Mouse (Mus musculus) ovary, adult 2 months (tissue): ENCODE measurements around the gene Scgb2b18. TPM values are rescaled to one million over a fixed set of nuclear protein-coding genes. Genes with fewer than 3 reads are reported as not detected.

Experiments
- polyA plus RNA-seq: library from polyadenylated mRNA; depleted of rRNA; stranded (reverse); fragments of >200 nt; gene quantifications from 2 replicates; pipeline ENCODE4 v1.2.3, GENCODE M21; 2012; rRNA removed

Scgb2b18 gene
- not detected in 2 replicates for polyA plus RNA-seq

DNA sequence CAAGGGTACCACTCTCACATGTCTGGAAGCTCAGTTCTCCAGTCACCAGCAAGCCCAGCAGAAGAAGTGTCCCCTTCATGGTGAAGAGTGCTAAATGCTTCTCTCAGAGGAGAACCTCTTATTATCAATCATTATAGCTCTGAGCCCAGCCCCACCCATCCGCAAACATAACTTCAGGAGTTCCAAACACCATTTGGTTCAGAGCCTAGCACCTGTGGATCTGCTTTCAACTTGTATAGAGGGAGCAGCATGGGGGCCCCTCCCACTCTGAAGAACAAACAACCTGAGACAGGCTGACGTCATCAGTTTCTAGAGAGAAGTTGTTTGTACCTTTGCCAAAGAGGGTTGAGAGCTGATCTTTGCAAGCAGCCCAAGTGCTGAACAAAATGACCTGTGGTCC, at the start of gene Scgb2b18:
Gene Scgb2b18, minus strand, starts transcription at position 101 of the 400 bp plus-strand sequence.

DNA sequence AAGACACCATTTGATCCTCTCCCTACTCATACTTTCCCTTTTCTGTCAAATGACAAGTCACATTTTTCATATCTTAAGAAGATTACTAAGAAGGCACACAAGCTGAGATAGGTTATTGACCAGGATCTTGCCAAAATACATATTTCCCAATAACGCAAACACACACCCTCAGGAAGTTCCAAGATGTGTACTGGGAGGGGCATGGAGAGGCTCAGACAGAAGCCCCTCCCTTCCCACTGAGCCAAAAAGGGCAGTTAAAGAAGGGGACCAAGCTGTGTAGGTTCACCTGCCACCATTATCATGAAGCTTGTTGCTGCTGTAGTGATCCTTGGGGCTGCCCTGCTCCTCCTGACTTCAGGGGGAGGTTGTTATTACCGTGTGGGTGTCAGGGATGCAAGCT, 11.6 kb upstream of the Scgb2b18 start, which contains the start of gene Scgb1b18:
Gene Scgb1b18, plus strand, starts transcription at position 301 of the 400 bp plus-strand sequence.

Other genes starting within 250 kb of the Scgb2b18 start
- gene Scgb2b17, start 117.3 kb downstream of the Scgb2b18 start, polyA plus RNA-seq = not detected in 2 replicates
- gene Scgb1b17, start 110.4 kb downstream of the Scgb2b18 start, polyA plus RNA-seq = not detected in 2 replicates
- gene Scgb1b18, start 11.7 kb upstream of the Scgb2b18 start, polyA plus RNA-seq = not detected in 2 replicates
- not detected in 2 replicates for gene Scgb2b19, start 106.5 kb upstream of the Scgb2b18 start, polyA plus RNA-seq
- gene Scgb1b19, start 113.4 kb upstream of the Scgb2b18 start, polyA plus RNA-seq = not detected in 2 replicates
- not detected in 2 replicates for gene Scgb2b20, start 192.5 kb upstream of the Scgb2b18 start, polyA plus RNA-seq
- gene Scgb1b20, start 199.4 kb upstream of the Scgb2b18 start, polyA plus RNA-seq = not detected in 2 replicates